Mouse (Mus musculus) embryonic facial prominence, embryonic 10.5 days (tissue): Measurements from ENCODE around the gene Ptpn1. TPM values are rescaled to one million over a fixed set of nuclear protein-coding genes. Genes with fewer than 3 reads are reported as not detected.

Experiments
- DNase-seq: peaks from one replicate; pipeline ENCODE4 v3.0.0-alpha.2; 2017; ENCODE audit warnings: low spot score
- H3K27ac ChIP-seq: fragments of 300-500 bp; sonication (generic); replicated peaks from 2 replicates; pipeline ENCODE4 v1.5.1; 2016; ENCODE audit warnings: mild to moderate bottlenecking
- H3K27me3 ChIP-seq: fragments of 300-500 bp; sonication (generic); replicated peaks from 2 replicates; pipeline ENCODE4 v1.6.1; 2016; ENCODE audit warnings: low read depth, mild to moderate bottlenecking; ENCODE audit not compliant: poor library complexity, severe bottlenecking
- H3K36me3 ChIP-seq: fragments of 300-500 bp; sonication (generic); replicated peaks from 2 replicates; pipeline ENCODE4 v1.6.1; 2016; ENCODE audit warnings: mild to moderate bottlenecking, moderate library complexity
- H3K4me1 ChIP-seq: fragments of 300-500 bp; sonication (generic); 2 replicates; pipeline ENCODE4 v1.6.1; 2016
- H3K4me3 ChIP-seq: fragments of 300-500 bp; sonication (generic); 2 replicates; pipeline ENCODE4 v1.5.1; 2016; ENCODE audit warnings: mild to moderate bottlenecking, moderate library complexity
- H3K9me3 ChIP-seq: fragments of 300-500 bp; sonication (generic); 2 replicates; pipeline ENCODE4 v1.6.1; 2016; ENCODE audit warnings: mild to moderate bottlenecking
- WGBS: fragments of 180-500 bp; shearing (Covaris S2); methylation state at CpG from one replicate; pipeline ENCODE4 v1.1.7; 2016; 5-methylcytosine and 5-hydroxymethylcytosine counted together
- polyA plus RNA-seq: library from polyadenylated mRNA; unstranded; fragments of >200 nt; fragmentation: Nextera tagmentation; extraction: Ambion mirVana; gene quantifications from 2 replicates; pipeline ENCODE4 v1.2.1, GENCODE M21; 2016

Ptpn1 gene
- polyA plus RNA-seq, 1 experiment from 2014 or later = 66.2 TPM

DNA sequence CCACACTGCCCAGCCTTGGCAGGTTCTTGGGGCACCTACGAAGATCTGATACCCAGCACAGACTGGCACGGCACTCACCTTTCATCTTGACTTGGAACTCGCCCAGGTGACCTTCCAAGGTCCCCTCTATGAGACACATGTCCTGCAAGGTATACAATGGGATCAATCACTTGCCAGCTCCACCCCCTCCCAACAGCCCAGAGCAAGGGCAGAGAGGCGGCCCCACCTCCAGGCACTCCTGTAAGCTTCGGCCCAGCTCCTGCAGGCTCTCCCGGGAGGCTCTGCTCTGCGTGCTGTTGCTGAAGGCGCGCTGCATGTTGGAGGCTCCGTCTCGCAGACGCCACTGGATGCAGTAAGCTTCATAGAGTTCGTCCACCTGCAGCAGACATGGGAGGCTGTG lies 61.4 kb downstream of the Ptpn1 start:
- H3K27ac ChIP-seq = peak overlapping the region; percentile 21; the same call in 1 of the 2 replicates
- H3K36me3 ChIP-seq = no peaks in the 10 kb centered on the region
- peaks cover 14% of the 10 kb centered on the region for H3K4me1 ChIP-seq
- peaks cover 25% of the 10 kb centered on the region; the same call in 1 of the 2 replicates for H3K27me3 ChIP-seq
- no peak overlapping the region for H3K4me3 ChIP-seq
- WGBS = 65% methylated on average over 13 of the region's 13 CpGs
- no peak for DNase-seq
- H3K9me3 ChIP-seq = no peaks in the 10 kb centered on the region

DNA sequence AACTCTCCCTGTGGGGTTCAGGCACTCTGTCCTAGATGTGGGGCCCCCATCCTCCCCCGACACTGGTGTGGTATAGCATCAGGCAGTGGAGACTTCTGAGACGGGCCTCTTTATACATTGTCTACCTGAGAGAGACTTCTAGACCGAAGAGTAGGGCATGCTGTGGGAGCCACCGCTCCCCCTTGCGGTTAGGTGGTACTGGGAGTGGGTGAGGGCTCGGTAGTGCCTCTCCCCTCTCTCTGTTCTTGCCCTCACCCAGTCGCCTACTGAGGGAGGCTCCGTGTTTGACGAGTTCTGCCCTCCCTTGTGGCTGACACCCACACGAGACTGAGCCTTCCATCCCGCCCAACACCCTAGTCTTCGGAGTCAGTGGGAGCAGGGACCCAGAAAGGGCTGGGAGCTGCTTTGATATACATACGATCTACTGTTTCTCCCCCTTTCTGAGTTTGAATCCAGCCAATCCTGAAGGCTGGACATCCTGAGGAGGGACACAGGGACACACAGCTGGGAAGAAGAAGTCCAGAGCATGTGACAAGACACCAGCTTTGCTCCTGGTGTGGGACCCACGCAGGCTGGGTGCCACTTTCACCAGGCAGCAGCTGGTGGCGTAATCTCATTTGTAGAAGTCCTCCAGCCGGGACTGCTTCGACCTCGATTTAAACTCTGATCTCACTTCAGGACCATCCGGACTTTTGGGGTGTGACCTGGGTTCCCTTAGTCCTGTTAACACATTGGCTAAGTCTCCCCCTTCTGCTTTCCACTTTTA lies 64.2 kb downstream of the Ptpn1 start:
- peaks cover 14% of the 10 kb centered on the region for H3K4me1 ChIP-seq
- no peak for DNase-seq
- H3K36me3 ChIP-seq = no peaks in the 10 kb centered on the region
- H3K27ac ChIP-seq = no peak overlapping the region
- WGBS = 66% methylated on average over 19 of the region's 19 CpGs
- H3K27me3 ChIP-seq = peaks cover 10% of the 10 kb centered on the region; the same call in 1 of the 2 replicates
- no peak overlapping the region for H3K4me3 ChIP-seq
- H3K9me3 ChIP-seq = peaks cover 9% of the 10 kb centered on the region

- peaks cover 9% of the 10 kb centered on the region for H3K9me3 ChIP-seq
- H3K4me1 ChIP-seq = peaks cover 14% of the 10 kb centered on the region
- no peak overlapping the region for H3K27ac ChIP-seq
- H3K36me3 ChIP-seq = no peaks in the 10 kb centered on the region
- DNase-seq = no peak
- H3K4me3 ChIP-seq = no peak overlapping the region
- H3K27me3 ChIP-seq = 0 out of 2 replicates have a peak, but pooled peaks cover 9% of the 10 kb centered on the region
- WGBS = 62% methylated on average over 8 of the region's 8 CpGs
These were observed 64.9 kb downstream of the Ptpn1 start for GRCm38 (mm10) chr2:167996672-167997215.

GRCm38 (mm10) chr2:167997562-167997961 lies 65.7 kb downstream of the Ptpn1 start:
- 83% methylated on average over 3 of the region's 3 CpGs for WGBS
- 0 out of 2 replicates have a peak, but pooled peaks cover 9% of the 10 kb centered on the region for H3K27me3 ChIP-seq
- H3K27ac ChIP-seq = no peak overlapping the region
- no peak for DNase-seq
- no peak overlapping the region for H3K4me3 ChIP-seq
- peaks cover 9% of the 10 kb centered on the region for H3K9me3 ChIP-seq
- no peaks in the 10 kb centered on the region for H3K36me3 ChIP-seq
- H3K4me1 ChIP-seq = peaks cover 19% of the 10 kb centered on the region

DNA sequence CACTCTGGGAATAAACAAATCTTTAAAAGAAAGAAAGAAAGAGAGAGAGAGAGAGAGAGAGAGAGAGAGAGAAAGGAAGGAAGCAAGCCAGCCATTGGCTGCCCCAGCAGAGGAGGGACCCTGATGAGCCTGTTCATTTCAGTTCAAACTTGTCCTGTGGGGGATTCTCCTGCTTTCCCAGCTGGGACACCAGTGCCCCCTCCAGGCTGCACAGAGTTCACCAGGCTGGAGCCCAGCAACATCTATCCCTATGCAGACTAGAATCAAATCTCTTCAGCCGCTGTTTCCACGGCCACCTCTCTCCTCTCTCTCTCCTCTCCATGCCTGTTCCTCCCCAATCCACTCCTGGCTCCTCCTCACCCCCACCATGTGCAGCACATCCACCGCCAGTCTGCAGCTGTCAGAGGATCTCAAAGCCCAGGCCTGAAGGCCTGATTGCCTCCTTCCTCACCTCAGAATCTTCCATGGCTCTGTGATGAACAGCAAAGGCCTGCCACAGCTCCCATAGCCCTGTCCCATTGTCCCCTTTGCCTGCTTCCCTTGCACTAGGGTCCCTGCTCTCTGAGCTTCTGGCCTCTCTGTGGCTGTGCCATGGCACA lies 67.4 kb downstream of the Ptpn1 start:
- Histone ChIP-seq H3K27ac (no peak overlapping the region), H3K27me3 (0 out of 2 replicates have a peak, but pooled peaks cover 9% of the 10 kb centered on the region), H3K4me1 (peaks cover 29% of the 10 kb centered on the region), H3K4me3 (no peak overlapping the region), H3K9me3 (peaks cover 9% of the 10 kb centered on the region), H3K36me3 (no peaks in the 10 kb centered on the region)
- 62% methylated on average over 3 of the region's 3 CpGs for WGBS
- DNase-seq = no peak

- no peaks in the 10 kb centered on the region for H3K36me3 ChIP-seq
- 52% methylated on average over 4 of the region's 4 CpGs for WGBS
These were observed 70.3 kb downstream of the Ptpn1 start for GRCm38 (mm10) chr2:168002188-168002587.

DNA sequence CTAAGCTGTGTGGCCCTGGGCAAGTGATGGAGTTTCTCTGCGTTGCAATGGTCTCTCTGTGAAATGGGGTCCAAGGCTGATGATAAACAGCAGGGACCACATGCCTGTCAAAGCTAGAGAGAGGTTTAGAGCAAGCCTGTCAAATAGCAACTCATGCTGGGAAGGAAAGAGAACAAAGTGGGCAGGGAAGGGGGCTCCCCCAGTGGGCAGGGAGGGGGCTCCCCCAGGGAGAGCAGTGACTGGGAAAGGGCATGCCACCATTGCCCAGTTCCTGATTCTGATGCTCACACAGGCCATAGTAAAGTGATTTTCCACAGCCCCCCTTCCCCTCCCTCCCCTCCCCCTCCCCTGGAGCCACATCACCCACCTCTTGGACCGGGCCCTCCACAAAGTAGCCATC lies 71.0 kb downstream of the Ptpn1 start:
- peaks cover 49% of the 10 kb centered on the region for H3K4me1 ChIP-seq
- no peaks in the 10 kb centered on the region for H3K36me3 ChIP-seq
- peak overlapping the region; percentile 42; the same call in 1 of the 2 replicates for H3K27ac ChIP-seq
- DNase-seq = no peak
- H3K27me3 ChIP-seq = no peaks in the 10 kb centered on the region
- H3K4me3 ChIP-seq = no peak overlapping the region
- 69% methylated on average over 2 of the region's 2 CpGs for WGBS
- peaks cover 9% of the 10 kb centered on the region for H3K9me3 ChIP-seq

More at GRCm38 (mm10) chr2:168002188-168002587, 70.3 kb downstream of the Ptpn1 start:
- Histone ChIP-seq H3K4me3 (no peak overlapping the region), H3K27ac (no peak overlapping the region), H3K27me3 (no peaks in the 10 kb centered on the region), H3K4me1 (peaks cover 45% of the 10 kb centered on the region), H3K9me3 (peaks cover 9% of the 10 kb centered on the region)
- DNase-seq = no peak

DNA sequence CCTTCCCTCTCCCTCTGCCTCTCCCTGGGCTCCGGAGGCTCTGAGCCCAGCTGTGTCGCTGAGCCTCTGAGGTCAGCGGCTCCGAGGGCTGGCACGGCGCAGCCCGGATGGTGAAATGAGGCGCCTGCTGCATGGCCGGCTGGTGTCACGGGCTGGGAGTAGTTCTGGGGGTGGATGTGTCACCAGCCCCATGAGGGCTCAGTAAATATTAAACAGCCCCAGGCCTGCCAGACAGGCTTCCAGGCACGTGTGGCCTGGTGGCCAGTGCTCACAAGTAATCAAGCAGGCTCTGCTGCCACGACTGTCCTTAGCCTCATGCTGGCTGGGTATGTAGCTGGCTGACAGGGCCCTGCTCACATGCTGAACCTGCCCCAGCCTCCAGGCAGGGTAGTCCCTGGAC lies 71.6 kb downstream of the Ptpn1 start:
- Histone ChIP-seq H3K27ac (peak overlapping the region; percentile 42; the same call in 1 of the 2 replicates), H3K4me1 (peaks cover 54% of the 10 kb centered on the region), H3K27me3 (no peaks in the 10 kb centered on the region), H3K4me3 (no peak overlapping the region), H3K36me3 (no peaks in the 10 kb centered on the region), H3K9me3 (peaks cover 9% of the 10 kb centered on the region)
- WGBS = 72% methylated on average over 12 of the region's 12 CpGs
- no peak for DNase-seq

GRCm38 (mm10) chr2:168004369-168004768 lies 72.5 kb downstream of the Ptpn1 start:
- Histone ChIP-seq H3K9me3 (peaks cover 9% of the 10 kb centered on the region), H3K4me1 (peaks cover 56% of the 10 kb centered on the region), H3K27ac (no peak overlapping the region), H3K4me3 (no peak overlapping the region), H3K36me3 (no peaks in the 10 kb centered on the region), H3K27me3 (no peaks in the 10 kb centered on the region)
- no peak for DNase-seq
- 56% methylated on average over 2 of the region's 2 CpGs for WGBS

- Histone ChIP-seq H3K36me3 (no peaks in the 10 kb centered on the region), H3K9me3 (peaks cover 9% of the 10 kb centered on the region), H3K27me3 (no peaks in the 10 kb centered on the region), H3K27ac (peak overlapping the region; percentile 16), H3K4me1 (peaks cover 60% of the 10 kb centered on the region), H3K4me3 (no peak overlapping the region)
- DNase-seq = no peak
- WGBS = 73% methylated on average over 3 of the region's 3 CpGs
These were observed 73.1 kb downstream of the Ptpn1 start for GRCm38 (mm10) chr2:168005005-168005404.

DNA sequence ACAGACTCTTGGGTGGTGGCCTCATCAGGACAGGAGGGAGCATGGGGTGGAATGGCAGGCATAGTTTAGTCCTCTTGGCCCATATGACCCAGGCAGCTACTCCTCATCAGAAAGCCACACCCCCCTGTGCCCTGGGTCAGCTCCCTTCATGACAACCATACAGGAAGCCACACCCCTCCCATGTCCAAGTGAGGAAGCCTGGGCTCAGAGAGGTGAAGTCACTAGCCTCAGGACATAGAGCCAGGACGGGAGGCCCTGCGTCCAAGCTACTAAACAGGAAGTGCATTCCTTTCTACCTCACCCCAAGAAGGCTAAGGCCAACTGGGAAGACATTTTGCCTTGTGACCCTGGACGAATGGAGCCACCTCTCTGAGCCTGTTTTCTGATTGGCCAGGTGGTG lies 73.8 kb downstream of the Ptpn1 start:
- peak; percentile 49 for DNase-seq
- WGBS = 30% methylated on average over 3 of the region's 3 CpGs
- Histone ChIP-seq H3K36me3 (no peaks in the 10 kb centered on the region), H3K9me3 (peaks cover 4% of the 10 kb centered on the region; the same call in 1 of the 2 replicates), H3K4me3 (no peak overlapping the region), H3K27ac (peak overlapping the region; percentile 16; the same call in 1 of the 2 replicates), H3K4me1 (peaks cover 66% of the 10 kb centered on the region), H3K27me3 (no peaks in the 10 kb centered on the region)

DNA sequence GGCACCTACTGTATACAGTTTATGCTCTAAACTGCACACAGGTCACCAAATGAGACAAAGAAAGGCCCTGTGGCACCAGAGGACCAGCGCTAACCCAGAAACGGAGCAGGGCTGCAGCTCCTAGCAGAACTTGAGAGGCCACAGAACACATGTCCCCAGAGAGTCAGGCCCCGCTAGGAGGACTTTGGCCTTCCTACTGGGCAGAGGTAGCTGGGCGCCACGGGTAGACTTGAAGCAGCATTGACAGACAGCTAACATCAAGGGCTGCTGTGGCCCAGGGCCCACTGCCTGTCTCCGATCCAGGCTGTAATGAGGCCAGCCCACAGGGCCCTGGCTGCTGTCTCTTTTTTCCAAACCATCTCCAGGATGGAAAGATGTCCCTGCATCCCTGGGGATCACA lies 74.6 kb downstream of the Ptpn1 start:
- no peak overlapping the region for H3K4me3 ChIP-seq
- H3K36me3 ChIP-seq = no peaks in the 10 kb centered on the region
- H3K4me1 ChIP-seq = peaks cover 75% of the 10 kb centered on the region
- H3K27ac ChIP-seq = peak overlapping the region; percentile 16; the same call in 1 of the 2 replicates
- H3K27me3 ChIP-seq = no peaks in the 10 kb centered on the region
- no peak for DNase-seq
- 85% methylated on average over 6 of the region's 6 CpGs for WGBS
- H3K9me3 ChIP-seq = no peaks in the 10 kb centered on the region
